Mouse (Mus musculus) E14TG2a.4 (cell line): ENCODE measurements around the gene Txnl4b.

Source experiments
- H3K27me3 ChIP-seq: 2 replicates; pipeline ENCODE4 v1.6.1; 2014; ENCODE audit warnings: low read length, control low read depth; ENCODE audit not compliant: insufficient read depth
- H3K36me3 ChIP-seq: 2 replicates; pipeline ENCODE4 v1.6.1; 2014; ENCODE audit warnings: low read length, control low read depth; ENCODE audit not compliant: insufficient read depth
- H3K4me1 ChIP-seq: replicated peaks from 2 replicates; pipeline ENCODE4 v1.6.1; 2014; ENCODE audit warnings: low read depth, low read length, control low read depth
- H3K4me3 ChIP-seq: replicated peaks from 2 replicates; pipeline ENCODE4 v1.5.1; 2014; ENCODE audit warnings: mild to moderate bottlenecking, low read length
- H3K9me3 ChIP-seq: 2 replicates; pipeline ENCODE4 v1.6.1; 2014; ENCODE audit warnings: low read length, control low read depth
- CTCF ChIP-seq: conservative IDR thresholded peaks from 2 replicates; pipeline ENCODE4 v1.5.1; 2014; ENCODE audit warnings: low read length
- NANOG ChIP-seq: IDR thresholded peaks from 2 replicates; pipeline ENCODE4 v1.6.1; 2014; ENCODE audit warnings: borderline replicate concordance, low read length, mixed read lengths
- POU5F1 ChIP-seq: IDR thresholded peaks from 2 replicates; pipeline ENCODE4 v1.6.1; 2014; ENCODE audit warnings: low read length, borderline replicate concordance

Gene Txnl4b

GRCm38 (mm10) chr8:109586972-109587504 is 21.3 kb downstream of the Txnl4b start:
- TF ChIP-seq CTCF (no peak), NANOG (no peak)
- Histone ChIP-seq H3K27me3 (no peaks in the 10 kb centered on the region), H3K9me3 (no peaks in the 10 kb centered on the region), H3K36me3 (peaks cover 8% of the 10 kb centered on the region), H3K4me1 (peaks cover 5% of the 10 kb centered on the region; the same call in 1 of the 2 replicates), H3K4me3 (no peak overlapping the region)

DNA sequence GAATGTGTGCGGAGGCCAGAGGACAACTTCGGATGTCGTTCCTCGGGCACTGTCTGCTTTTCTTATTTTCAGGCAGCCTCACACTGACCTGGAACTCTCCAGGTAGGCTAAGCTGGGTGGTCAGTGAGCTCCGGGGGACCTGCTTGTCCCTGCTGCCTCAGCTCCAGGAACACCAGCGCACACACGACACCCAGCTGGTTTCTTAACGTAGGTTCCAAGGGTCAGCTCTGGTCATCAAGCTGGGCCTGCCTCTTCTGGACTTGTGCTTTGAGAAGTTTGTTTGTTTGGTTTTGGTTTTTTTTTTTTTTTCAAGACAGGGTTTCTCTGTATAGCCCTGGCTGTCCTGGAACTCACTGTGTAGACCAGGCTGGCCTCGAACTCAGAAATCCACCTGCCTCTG is 25.2 kb downstream of the Txnl4b start:
- no peaks in the 10 kb centered on the region for H3K9me3 ChIP-seq
- TF ChIP-seq NANOG (no peak), POU5F1 (no peak), CTCF (no peak)
- no peaks in the 10 kb centered on the region for H3K27me3 ChIP-seq
- peaks cover 47% of the 10 kb centered on the region for H3K36me3 ChIP-seq
- H3K4me1 ChIP-seq = peaks cover 27% of the 10 kb centered on the region
- no peak overlapping the region for H3K4me3 ChIP-seq

GRCm38 (mm10) chr8:109591367-109591766 is 25.7 kb downstream of the Txnl4b start:
- TF ChIP-seq CTCF (no peak), POU5F1 (no peak), NANOG (no peak)
- Histone ChIP-seq H3K36me3 (peaks cover 50% of the 10 kb centered on the region), H3K4me1 (peaks cover 32% of the 10 kb centered on the region), H3K4me3 (no peak overlapping the region), H3K27me3 (no peaks in the 10 kb centered on the region), H3K9me3 (no peaks in the 10 kb centered on the region)

DNA sequence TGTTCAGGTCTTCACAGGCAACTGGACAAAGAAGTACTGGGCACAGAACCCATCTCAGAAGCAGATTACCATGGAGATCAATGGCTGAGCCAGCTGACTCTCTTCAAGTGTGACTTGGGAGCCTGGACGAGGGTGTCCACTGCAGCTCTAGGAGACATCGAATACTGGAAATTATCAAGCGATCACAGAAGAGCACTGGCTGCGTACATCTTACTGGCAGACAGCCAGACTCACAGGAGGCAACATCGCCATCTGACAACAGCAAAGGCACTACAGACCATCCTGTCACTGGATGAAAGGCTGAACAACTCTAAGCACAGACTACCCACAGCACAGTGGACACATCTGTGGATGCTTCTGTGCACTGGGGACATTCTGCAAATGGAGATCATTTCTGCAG is 26.5 kb downstream of the Txnl4b start:
- H3K27me3 ChIP-seq = no peaks in the 10 kb centered on the region
- H3K9me3 ChIP-seq = no peaks in the 10 kb centered on the region
- H3K4me3 ChIP-seq = no peak overlapping the region
- no peak for TF ChIP-seq NANOG
- no peak for TF ChIP-seq POU5F1
- no peak for TF ChIP-seq CTCF
- peaks cover 58% of the 10 kb centered on the region for H3K36me3 ChIP-seq
- H3K4me1 ChIP-seq = peaks cover 33% of the 10 kb centered on the region

DNA sequence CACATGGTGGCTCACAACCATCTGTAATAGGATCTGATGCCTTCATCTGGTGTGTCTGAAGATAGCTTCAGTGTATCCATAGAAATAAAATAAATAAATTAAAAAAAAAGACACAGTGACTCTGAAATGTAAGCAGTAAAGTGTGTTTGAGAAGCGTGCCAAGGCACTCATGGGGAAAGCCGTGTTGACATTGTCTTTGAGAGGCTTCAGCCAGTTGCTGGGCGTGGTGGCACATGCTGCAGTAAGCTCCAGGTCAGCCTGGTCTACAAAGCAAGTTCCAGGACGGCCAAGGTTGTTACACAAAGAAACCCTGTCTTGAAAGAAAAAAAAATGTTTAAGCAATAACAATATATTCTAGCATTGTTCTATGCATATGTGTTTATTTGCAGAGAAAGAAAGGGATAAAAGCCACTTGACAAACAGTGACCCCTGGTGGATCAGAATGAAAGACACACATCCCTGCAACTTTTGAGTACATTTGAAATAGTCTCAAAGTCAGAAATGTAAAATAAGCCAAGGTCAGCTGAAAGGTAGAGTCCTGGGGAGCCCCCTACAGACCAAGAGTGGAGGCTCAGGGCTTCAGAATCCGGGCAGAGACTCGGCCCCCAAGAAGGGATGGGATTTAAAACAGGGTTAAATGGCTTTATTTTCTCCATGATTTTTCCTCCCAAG is 27.6 kb downstream of the Txnl4b start:
- H3K4me3 ChIP-seq = no peak overlapping the region
- TF ChIP-seq NANOG (no peak), POU5F1 (no peak), CTCF (peak; percentile 65)
- H3K36me3 ChIP-seq = peaks cover 65% of the 10 kb centered on the region
- no peaks in the 10 kb centered on the region for H3K9me3 ChIP-seq
- H3K4me1 ChIP-seq = peaks cover 32% of the 10 kb centered on the region
- H3K27me3 ChIP-seq = no peaks in the 10 kb centered on the region

DNA sequence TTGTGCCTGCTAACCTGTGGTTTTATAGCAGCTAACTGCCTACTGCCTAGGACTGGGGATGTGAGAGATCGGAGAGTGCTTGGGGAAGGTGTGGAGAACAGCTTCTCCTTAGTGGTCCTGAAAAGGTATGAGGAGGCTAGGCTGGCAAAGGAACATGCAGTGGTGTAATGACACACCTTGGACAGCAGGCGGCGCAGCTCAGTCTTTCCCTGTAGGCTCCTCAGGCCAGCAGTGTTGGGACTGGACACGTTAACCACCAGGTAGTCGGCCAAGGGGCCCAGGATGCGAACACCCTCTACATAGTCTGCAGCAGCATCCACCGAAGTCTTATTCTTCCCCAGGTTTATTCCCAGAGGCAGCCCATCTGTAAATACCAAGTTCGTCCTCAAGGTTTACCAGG is 30.2 kb downstream of the Txnl4b start:
- H3K4me1 ChIP-seq = peaks cover 32% of the 10 kb centered on the region
- no peaks in the 10 kb centered on the region for H3K9me3 ChIP-seq
- no peak for TF ChIP-seq NANOG
- peak; percentile 100 for TF ChIP-seq CTCF
- no peak for TF ChIP-seq POU5F1
- H3K27me3 ChIP-seq = no peaks in the 10 kb centered on the region
- H3K36me3 ChIP-seq = peaks cover 90% of the 10 kb centered on the region
- no peak overlapping the region for H3K4me3 ChIP-seq

DNA sequence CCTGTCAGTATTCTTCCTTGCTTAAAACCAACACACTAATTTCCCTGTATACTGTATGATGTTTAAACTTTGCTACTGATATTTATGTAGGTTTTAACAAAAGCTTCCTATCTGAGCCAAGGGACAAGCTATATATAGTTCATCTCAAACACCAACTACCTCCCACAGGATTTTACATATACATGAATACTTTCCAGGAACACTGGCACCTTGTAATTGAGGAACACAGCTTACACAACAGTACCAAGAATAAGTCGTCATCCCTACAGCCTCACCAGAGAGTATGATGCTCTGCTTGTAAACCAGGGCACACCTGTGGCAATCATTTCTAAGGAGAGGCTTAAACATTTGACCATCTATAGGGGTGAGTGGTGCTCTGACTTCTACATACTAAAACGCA is 41.0 kb downstream of the Txnl4b start:
- H3K36me3 ChIP-seq = peaks cover 48% of the 10 kb centered on the region
- no peaks in the 10 kb centered on the region for H3K9me3 ChIP-seq
- H3K4me1 ChIP-seq = peaks cover 17% of the 10 kb centered on the region
- no peak overlapping the region for H3K4me3 ChIP-seq
- no peaks in the 10 kb centered on the region for H3K27me3 ChIP-seq
- no peak for TF ChIP-seq POU5F1
- no peak for TF ChIP-seq NANOG
- TF ChIP-seq CTCF = no peak

- Histone ChIP-seq H3K4me3 (peak overlapping the region; percentile 92), H3K36me3 (peaks cover 39% of the 10 kb centered on the region), H3K9me3 (no peaks in the 10 kb centered on the region), H3K27me3 (no peaks in the 10 kb centered on the region), H3K4me1 (peaks cover 17% of the 10 kb centered on the region)
- TF ChIP-seq POU5F1 (no peak), NANOG (no peak), CTCF (no peak)
Observed at GRCm38 (mm10) chr8:109607650-109608049, 42.0 kb downstream of the Txnl4b start.
